10 mouse cellular contexts compared by ENCODE assay signal in the genomic region with DNA sequence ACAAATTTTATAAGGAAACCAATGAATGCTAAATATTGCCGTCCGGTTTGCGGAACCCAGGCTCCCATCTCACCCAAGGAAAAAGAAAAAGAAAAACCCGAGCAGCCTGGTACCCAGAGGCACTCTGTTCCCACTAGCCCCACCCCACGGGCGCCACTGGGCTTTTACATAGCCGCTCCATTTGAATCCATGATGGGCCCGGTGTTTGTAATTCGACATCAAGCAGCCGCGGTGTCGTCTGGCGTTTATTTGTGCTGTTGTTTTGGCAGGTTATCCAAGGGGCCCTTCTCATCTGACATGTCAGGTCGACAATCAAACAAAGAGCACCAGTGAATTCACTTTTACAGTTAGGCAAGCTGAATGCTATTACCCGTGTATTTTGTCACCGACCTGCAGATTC.
DNase-seq lines count a peak whose midpoint lies in the region; ATAC-seq and TF ChIP-seq lines count a peak whose summit lies in the region.
"Had no signal": no experiment of that assay in that cellular context is flagged by ENCODE, and none has a peak within 500 bp of the region (broad histone marks: within the 10 kb centered on the region; RNA-seq: fewer than 3 reads in every experiment).

No protein-coding gene starts in this region.

- no peak for ATAC-seq in intestine, embryonic 14.5 days (replicated peaks; ENCODE audit: low FRiP score, low TSS enrichment, low read depth)
- no peak for ATAC-seq in intestine, postnatal 0 days
- ATAC-seq in forebrain, embryonic 16.5 days = no peak; the same call in 1 of the 2 replicates
- no peak for ATAC-seq in midbrain, embryonic 12.5 days (ENCODE audit: low FRiP score, low read depth)

- DNase-seq in intestine, embryonic 14.5 days (ENCODE audit: low spot score) = no peak
- no peak for DNase-seq in adrenal gland, adult 18-20 months (ENCODE audit: low spot score in 2 of 2)
- no peak for DNase-seq in spleen, postnatal 10 days (ENCODE audit: low spot score in 2 of 2)
- DNase-seq in left cerebral cortex, adult 2 months (ENCODE audit: extremely low spot score in 1 of 2, low spot score in 2 of 2) = no peak
- DNase-seq: right cerebral cortex, adult 18-20 months; thymus, postnatal 14 days had no signal

- no peak overlapping the region for H3K9ac ChIP-seq in intestine, embryonic 14.5 days (ENCODE audit: low read length)
- H3K9ac ChIP-seq in intestine, postnatal 0 days (ENCODE audit: low read depth, low read length) = no peak overlapping the region
- H3K9ac ChIP-seq in forebrain, embryonic 16.5 days (replicated peaks; ENCODE audit: low read depth, low read length) = 0 out of 2 replicates have a peak overlapping the region, but pooled peaks have one; percentile 5
- no peak overlapping the region; the same call in 1 of the 2 replicates for H3K9ac ChIP-seq in midbrain, embryonic 12.5 days (replicated peaks)

- peak overlapping the region; percentile 30; the same call in 1 of the 2 replicates for H3K4me2 ChIP-seq in intestine, embryonic 14.5 days (ENCODE audit: low read length)
- no peak overlapping the region for H3K4me2 ChIP-seq in intestine, postnatal 0 days (replicated peaks; ENCODE audit: low read depth)
- peak overlapping the region; percentile 46 for H3K4me2 ChIP-seq in forebrain, embryonic 16.5 days (ENCODE audit: low read length)
- H3K4me2 ChIP-seq in midbrain, embryonic 12.5 days (replicated peaks) = peak overlapping the region; percentile 32

- peaks cover 2% of the 10 kb centered on the region; the same call in 1 of the 2 replicates for H3K4me1 ChIP-seq in intestine, embryonic 14.5 days (replicated peaks; ENCODE audit: control insufficient read depth, insufficient read depth, low read length)
- H3K4me1 ChIP-seq in intestine, postnatal 0 days (replicated peaks; ENCODE audit: control insufficient read depth, insufficient read depth, low read length) = no peaks in the 10 kb centered on the region
- H3K4me1 ChIP-seq in brown adipose tissue, adult 24 weeks (ENCODE audit: control insufficient read depth, insufficient read depth, insufficient read length, low read length) = no peaks in the 10 kb centered on the region
- peaks cover 7% of the 10 kb centered on the region; the same call in 1 of the 2 replicates for H3K4me1 ChIP-seq in forebrain, embryonic 16.5 days (replicated peaks; ENCODE audit: control insufficient read depth, insufficient read depth, low read length)
- peaks cover 14% of the 10 kb centered on the region; the same call in 1 of the 2 replicates for H3K4me1 ChIP-seq in midbrain, embryonic 12.5 days

- peaks cover 7% of the 10 kb centered on the region; the same call in 1 of the 2 replicates for H3K27me3 ChIP-seq in intestine, embryonic 14.5 days (replicated peaks; ENCODE audit: control insufficient read depth, insufficient read depth, low read length)
- H3K27me3 ChIP-seq in intestine, postnatal 0 days (replicated peaks; ENCODE audit: control insufficient read depth, insufficient read depth, low read length) = no peaks in the 10 kb centered on the region
- H3K27me3 ChIP-seq in forebrain, embryonic 16.5 days (replicated peaks; ENCODE audit: control insufficient read depth, insufficient read depth, low read length) = peaks cover 21% of the 10 kb centered on the region; the same call in 1 of the 2 replicates
- peaks cover 5% of the 10 kb centered on the region; the same call in 1 of the 2 replicates for H3K27me3 ChIP-seq in midbrain, embryonic 12.5 days

- H3K36me3 ChIP-seq in intestine, embryonic 14.5 days (ENCODE audit: control insufficient read depth, insufficient read depth, low read length) = no peaks in the 10 kb centered on the region
- H3K36me3 ChIP-seq in intestine, postnatal 0 days (ENCODE audit: control insufficient read depth, insufficient read depth) = no peaks in the 10 kb centered on the region
- no peaks in the 10 kb centered on the region for H3K36me3 ChIP-seq in forebrain, embryonic 16.5 days (ENCODE audit: control insufficient read depth, insufficient read depth)
- H3K36me3 ChIP-seq in midbrain, embryonic 12.5 days = no peaks in the 10 kb centered on the region

- no peak overlapping the region for H3K4me3 ChIP-seq in intestine, embryonic 14.5 days (ENCODE audit: low read depth, low read length)
- no peak overlapping the region for H3K4me3 ChIP-seq in intestine, postnatal 0 days (ENCODE audit: low read depth, low read length)
- peak overlapping the region; percentile 37 for H3K4me3 ChIP-seq in brown adipose tissue, adult 24 weeks (ENCODE audit: insufficient read depth, low read depth, low read length)
- peak overlapping the region; percentile 23 for H3K4me3 ChIP-seq in forebrain, embryonic 16.5 days (replicated peaks; ENCODE audit: low read length)
- H3K4me3 ChIP-seq in midbrain, embryonic 12.5 days = peak overlapping the region; percentile 2; the same call in 1 of the 2 replicates
- no peak overlapping the region for H3K4me3 ChIP-seq in left cerebral cortex, adult 2 months

- H3K9me3 ChIP-seq in intestine, embryonic 14.5 days (ENCODE audit: control insufficient read depth, low read length) = no peaks in the 10 kb centered on the region
- H3K9me3 ChIP-seq in intestine, postnatal 0 days (ENCODE audit: control insufficient read depth) = no peaks in the 10 kb centered on the region
- H3K9me3 ChIP-seq in forebrain, embryonic 16.5 days (ENCODE audit: control insufficient read depth, low read length) = no peaks in the 10 kb centered on the region
- H3K9me3 ChIP-seq in midbrain, embryonic 12.5 days = no peaks in the 10 kb centered on the region

- no peak overlapping the region for H3K27ac ChIP-seq in intestine, embryonic 14.5 days (ENCODE audit: low read depth)
- no peak overlapping the region for H3K27ac ChIP-seq in intestine, postnatal 0 days (ENCODE audit: low read depth, low read length)
- H3K27ac ChIP-seq in brown adipose tissue, adult 24 weeks (replicated peaks; ENCODE audit: low read depth, low read length) = no peak overlapping the region
- no peak overlapping the region for H3K27ac ChIP-seq in forebrain, embryonic 16.5 days (ENCODE audit: low read length)
- no peak overlapping the region for H3K27ac ChIP-seq in midbrain, embryonic 12.5 days (replicated peaks)
- no peak overlapping the region for H3K27ac ChIP-seq in left cerebral cortex, adult 2 months

- 25% methylated on average over 16 of the region's 16 CpGs for WGBS in intestine, embryonic 14.5 days
- WGBS in intestine, postnatal 0 days = 33% methylated on average over 16 of the region's 16 CpGs
- WGBS in forebrain, embryonic 16.5 days = 7% methylated on average over 16 of the region's 16 CpGs
- WGBS in midbrain, embryonic 12.5 days = 25% methylated on average over 16 of the region's 16 CpGs

- no peak for TF ChIP-seq CTCF in intestine, postnatal 0 days (IDR thresholded peaks at IDR 0.05; ENCODE audit: low read depth)
- TF ChIP-seq CTCF in left cerebral cortex, adult 2 months (IDR thresholded peaks at IDR 0.05) = no peak

- intact Hi-C loops in left cerebral cortex, adult 2 months (cut with DNase I) = loop anchor here (5.0 to 10.0 kb wide), 2 partner anchors 369 to 497 kb away; no protein-coding TSS in a partner anchor

Comparison
In these comparisons a context has a peak if more than half of its experiments do, and no peak if none do; other contexts are left out.
1. H3K4me3 ChIP-seq: peak in brown adipose tissue, adult 24 weeks (single experiment), forebrain, embryonic 16.5 days (single experiment) and midbrain, embryonic 12.5 days (single experiment); none in intestine, embryonic 14.5 days (single experiment), intestine, postnatal 0 days (single experiment) and left cerebral cortex, adult 2 months (single experiment).